Mouse (Mus musculus): ENCODE measurements around the gene Prcc. TPM values are rescaled to one million over a fixed set of nuclear protein-coding genes. Genes with fewer than 3 reads are reported as not detected.
A peak's percentile ranks its signal among the peaks of the same experiment; 100 is the strongest.

Prcc gene
- polyA plus RNA-seq, 1 experiment from 2014 or later, result 7.1 TPM

- ATAC-seq (ENCODE audit: low FRiP score, low TSS enrichment) (no peak), DNase-seq (ENCODE audit: low spot score) (no peak)
- peak overlapping the region; percentile 47 for H3K4me2 ChIP-seq (replicated peaks; ENCODE audit: low read depth)
- no peak overlapping the region for H3K4me3 ChIP-seq (ENCODE audit: low read depth, low read length)
- H3K27me3 ChIP-seq (ENCODE audit: control insufficient read depth, insufficient read depth, low read length), result no peaks in the 10 kb centered on the region
- TF ChIP-seq EP300 (optimal IDR thresholded peaks at IDR 0.05) (no peak), CTCF (IDR thresholded peaks at IDR 0.05; ENCODE audit: low read depth) (no peak)
- H3K9me3 ChIP-seq (ENCODE audit: control insufficient read depth, low read length), result no peaks in the 10 kb centered on the region
- no peaks in the 10 kb centered on the region; the same call in 1 of the 2 replicates for H3K4me1 ChIP-seq (replicated peaks; ENCODE audit: control insufficient read depth, insufficient read depth)
- H3K36me3 ChIP-seq (ENCODE audit: control insufficient read depth, insufficient read depth, low read length), result peaks cover 26% of the 10 kb centered on the region
- H3K9ac ChIP-seq (ENCODE audit: low read length), result no peak overlapping the region
- H3K27ac ChIP-seq (replicated peaks), result peak overlapping the region; percentile 61
- WGBS, result 94% methylated on average over 1 of the region's 1 CpGs
Measured at GRCm38 (mm10) chr3:87918551-87918950, 33.1 kb upstream of the Prcc start.

GRCm38 (mm10) chr3:87916990-87917389 lies 31.6 kb upstream of the Prcc start:
- Histone ChIP-seq H3K9me3 (ENCODE audit: control insufficient read depth, low read length) (no peaks in the 10 kb centered on the region), H3K4me3 (ENCODE audit: low read depth, low read length) (no peak overlapping the region), H3K27ac (replicated peaks) (no peak overlapping the region), H3K4me1 (replicated peaks; ENCODE audit: control insufficient read depth, insufficient read depth) (no peaks in the 10 kb centered on the region; the same call in 1 of the 2 replicates), H3K4me2 (replicated peaks; ENCODE audit: low read depth) (no peak overlapping the region), H3K9ac (ENCODE audit: low read length) (no peak overlapping the region), H3K27me3 (ENCODE audit: control insufficient read depth, insufficient read depth, low read length) (no peaks in the 10 kb centered on the region), H3K36me3 (ENCODE audit: control insufficient read depth, insufficient read depth, low read length) (peaks cover 25% of the 10 kb centered on the region)
- TF ChIP-seq EP300 (optimal IDR thresholded peaks at IDR 0.05), result no peak
- TF ChIP-seq CTCF (IDR thresholded peaks at IDR 0.05; ENCODE audit: low read depth), result peak; percentile 23; the same call in 1 of the 2 replicates
- no peak for ATAC-seq (ENCODE audit: low FRiP score, low TSS enrichment)
- DNase-seq (ENCODE audit: low spot score), result no peak
- 61% methylated on average over 1 of the region's 1 CpGs for WGBS

- ATAC-seq (ENCODE audit: low FRiP score, low TSS enrichment) (no peak), DNase-seq (ENCODE audit: low spot score) (no peak)
- no peaks in the 10 kb centered on the region for H3K27me3 ChIP-seq (ENCODE audit: control insufficient read depth, insufficient read depth, low read length)
- no peaks in the 10 kb centered on the region for H3K9me3 ChIP-seq (ENCODE audit: control insufficient read depth, low read length)
- H3K27ac ChIP-seq (replicated peaks), result no peak overlapping the region
- H3K4me2 ChIP-seq (replicated peaks; ENCODE audit: low read depth), result no peak overlapping the region
- H3K4me1 ChIP-seq (replicated peaks; ENCODE audit: control insufficient read depth, insufficient read depth), result peaks cover 10% of the 10 kb centered on the region
- H3K9ac ChIP-seq (ENCODE audit: low read length), result no peak overlapping the region
- 90% methylated on average over 10 of the region's 10 CpGs for WGBS
- H3K4me3 ChIP-seq (ENCODE audit: low read depth, low read length), result no peak overlapping the region
- no peak for TF ChIP-seq EP300 (optimal IDR thresholded peaks at IDR 0.05)
- no peak for TF ChIP-seq CTCF (IDR thresholded peaks at IDR 0.05; ENCODE audit: low read depth)
- peaks cover 25% of the 10 kb centered on the region for H3K36me3 ChIP-seq (ENCODE audit: control insufficient read depth, insufficient read depth, low read length)
Measured at GRCm38 (mm10) chr3:87913891-87914290, 28.5 kb upstream of the Prcc start.

DNA sequence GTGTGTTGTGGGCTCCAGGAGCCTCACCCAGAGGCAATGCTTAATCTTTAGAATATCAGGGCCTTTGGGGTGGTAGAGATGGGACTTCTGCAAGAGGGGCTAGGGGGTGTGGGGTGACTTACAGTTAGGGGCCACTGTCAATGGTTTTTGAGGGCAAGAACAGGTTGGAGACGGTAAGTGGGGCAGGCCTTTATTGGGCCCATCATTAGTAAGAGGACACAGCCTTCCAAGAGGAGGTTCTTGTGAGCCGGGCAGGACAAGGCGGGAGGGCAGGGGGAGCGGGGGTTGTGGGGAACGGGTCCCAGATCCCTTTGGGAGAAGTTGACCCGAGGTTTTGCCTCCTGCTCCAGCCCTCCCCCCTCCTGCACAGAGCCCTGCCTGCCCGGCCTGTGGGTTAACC lies 28.1 kb upstream of the Prcc start:
- 78% methylated on average over 7 of the region's 7 CpGs for WGBS
- H3K27me3 ChIP-seq (ENCODE audit: control insufficient read depth, insufficient read depth, low read length), result no peaks in the 10 kb centered on the region

GRCm38 (mm10) chr3:87910573-87911141 lies 25.2 kb upstream of the Prcc start:
- Histone ChIP-seq H3K9me3 (ENCODE audit: control insufficient read depth, low read length) (no peaks in the 10 kb centered on the region), H3K4me1 (replicated peaks; ENCODE audit: control insufficient read depth, insufficient read depth) (peaks cover 23% of the 10 kb centered on the region), H3K4me3 (ENCODE audit: low read depth, low read length) (peak overlapping the region; percentile 33), H3K9ac (ENCODE audit: low read length) (peak overlapping the region; percentile 47), H3K27me3 (ENCODE audit: control insufficient read depth, insufficient read depth, low read length) (no peaks in the 10 kb centered on the region), H3K4me2 (replicated peaks; ENCODE audit: low read depth) (peak overlapping the region; percentile 59), H3K36me3 (ENCODE audit: control insufficient read depth, insufficient read depth, low read length) (peaks cover 18% of the 10 kb centered on the region), H3K27ac (replicated peaks) (peak overlapping the region; percentile 98)
- 7% methylated on average over 12 of the region's 12 CpGs for WGBS
- ATAC-seq (ENCODE audit: low FRiP score, low TSS enrichment) (peak; percentile 55), DNase-seq (ENCODE audit: low spot score) (peak; percentile 93)
- TF ChIP-seq EP300 (optimal IDR thresholded peaks at IDR 0.05), result peak; percentile 80
- TF ChIP-seq CTCF (IDR thresholded peaks at IDR 0.05; ENCODE audit: low read depth), result no peak

More for the DNA sequence above, 28.1 kb upstream of the Prcc start:
- Histone ChIP-seq H3K36me3 (ENCODE audit: control insufficient read depth, insufficient read depth, low read length) (peaks cover 25% of the 10 kb centered on the region), H3K9me3 (ENCODE audit: control insufficient read depth, low read length) (no peaks in the 10 kb centered on the region), H3K4me1 (replicated peaks; ENCODE audit: control insufficient read depth, insufficient read depth) (peaks cover 14% of the 10 kb centered on the region), H3K9ac (ENCODE audit: low read length) (no peak overlapping the region), H3K27ac (replicated peaks) (no peak overlapping the region), H3K4me2 (replicated peaks; ENCODE audit: low read depth) (no peak overlapping the region), H3K4me3 (ENCODE audit: low read depth, low read length) (no peak overlapping the region)
- DNase-seq (ENCODE audit: low spot score) (no peak), ATAC-seq (ENCODE audit: low FRiP score, low TSS enrichment) (no peak)
- TF ChIP-seq EP300 (optimal IDR thresholded peaks at IDR 0.05) (no peak), CTCF (IDR thresholded peaks at IDR 0.05; ENCODE audit: low read depth) (no peak)

GRCm38 (mm10) chr3:87909874-87910273 lies 24.5 kb upstream of the Prcc start:
- DNase-seq (ENCODE audit: low spot score) (peak; percentile 37), ATAC-seq (ENCODE audit: low FRiP score, low TSS enrichment) (no peak)
- H3K4me3 ChIP-seq (ENCODE audit: low read depth, low read length), result peak overlapping the region; percentile 33
- H3K27me3 ChIP-seq (ENCODE audit: control insufficient read depth, insufficient read depth, low read length), result no peaks in the 10 kb centered on the region
- H3K9me3 ChIP-seq (ENCODE audit: control insufficient read depth, low read length), result no peaks in the 10 kb centered on the region
- peak overlapping the region; percentile 47; the same call in 1 of the 2 replicates for H3K9ac ChIP-seq (ENCODE audit: low read length)
- peak overlapping the region; percentile 98 for H3K27ac ChIP-seq (replicated peaks)
- peak overlapping the region; percentile 59 for H3K4me2 ChIP-seq (replicated peaks; ENCODE audit: low read depth)
- 7% methylated on average over 4 of the region's 4 CpGs for WGBS
- TF ChIP-seq CTCF (IDR thresholded peaks at IDR 0.05; ENCODE audit: low read depth) (no peak), EP300 (optimal IDR thresholded peaks at IDR 0.05) (no peak)
- peaks cover 14% of the 10 kb centered on the region for H3K36me3 ChIP-seq (ENCODE audit: control insufficient read depth, insufficient read depth, low read length)
- peaks cover 23% of the 10 kb centered on the region for H3K4me1 ChIP-seq (replicated peaks; ENCODE audit: control insufficient read depth, insufficient read depth)
